Mouse (Mus musculus) limb, embryonic 12.5 days (tissue): Measurements from ENCODE around the gene Gnpda2. TPM values are rescaled to one million over a fixed set of nuclear protein-coding genes. Genes with fewer than 3 reads are reported as not detected.

Source experiments
- polyA plus RNA-seq: library from polyadenylated mRNA; unstranded; fragments of >200 nt; fragmentation: Nextera tagmentation; extraction: Ambion mirVana; gene quantifications from 2 replicates; pipeline ENCODE4 v1.2.1, GENCODE M21; 2016

The Gnpda2 gene
- polyA plus RNA-seq, 1 experiment from 2014 or later: 34.4 TPM

Other genes with a start within 250 kb of the Gnpda2 start
- 0.19 TPM in 1 of 2 replicates, not detected in the other for gene Yipf7, start 49.7 kb downstream of the Gnpda2 start, polyA plus RNA-seq
- gene Guf1, start 35.4 kb downstream of the Gnpda2 start, polyA plus RNA-seq: 73.1 and 73.5 TPM in 2 replicates